Mouse (Mus musculus): ENCODE measurements around the gene Ube2d1. TPM values are rescaled to one million over a fixed set of nuclear protein-coding genes. Genes with fewer than 3 reads are reported as not detected.
A peak's percentile ranks its signal among the peaks of the same experiment; 100 is the strongest.

Ube2d1 gene
- polyA plus RNA-seq (2014; fragmentation: Nextera tagmentation; extraction: Ambion mirVana) = 218 and 220 TPM in 2 replicates

DNA sequence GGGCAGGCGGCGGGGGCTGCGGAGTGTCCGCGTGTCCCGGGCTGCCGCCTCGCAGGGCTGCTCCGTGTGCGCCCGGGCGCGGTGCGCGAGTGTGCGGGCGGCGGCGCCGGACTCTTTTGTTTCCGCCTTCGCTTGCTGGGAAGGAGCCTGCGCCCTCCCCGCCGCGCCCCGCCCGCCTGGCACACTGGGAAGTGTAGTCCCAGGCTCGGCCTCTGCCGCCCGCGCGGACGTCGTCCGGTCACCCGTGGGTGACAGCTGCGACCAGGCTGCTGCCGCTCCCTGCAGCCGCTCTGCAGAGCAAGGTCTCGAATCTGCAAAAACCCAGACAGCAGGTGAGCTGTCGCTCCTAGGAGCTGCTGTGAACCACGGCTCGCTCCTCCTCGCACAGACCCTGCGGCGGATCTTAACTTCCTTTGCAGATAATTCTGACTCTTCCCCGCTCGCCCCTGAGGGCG is at the start of gene Ube2d1:
Gene Ube2d1 (minus strand): TSS at position 137 of the 455 bp plus-strand sequence.
- peak; percentile 96 for ATAC-seq (ENCODE audit: low read depth)

DNA sequence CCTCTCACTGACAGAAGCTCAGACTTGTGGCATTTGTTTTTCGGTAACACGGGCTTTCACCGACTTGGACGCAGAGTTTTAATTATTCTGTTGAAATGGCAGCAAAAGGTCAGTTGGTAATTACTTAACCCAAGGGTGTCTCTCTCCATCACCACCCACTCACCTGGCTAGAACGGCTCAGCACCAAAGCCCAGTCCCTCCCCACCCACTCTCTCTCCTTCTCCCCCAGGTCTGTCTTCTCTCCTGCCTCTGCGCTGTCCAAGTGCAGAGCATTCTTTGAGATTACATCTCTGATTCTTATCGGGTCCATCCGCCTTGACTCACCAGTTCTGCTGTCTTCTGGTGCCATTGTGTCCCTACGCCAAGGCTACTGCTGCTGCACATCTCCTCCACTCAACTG is 47.8 kb upstream of the Ube2d1 start:
- Histone ChIP-seq H3K4me3 (ENCODE audit: low read depth, low read length) (no peak overlapping the region), H3K36me3 (ENCODE audit: control insufficient read depth, insufficient read depth, low read length) (peaks cover 17% of the 10 kb centered on the region), H3K4me2 (ENCODE audit: low read depth, low read length) (no peak overlapping the region), H3K9ac (replicated peaks; ENCODE audit: low read depth, low read length) (no peak overlapping the region), H3K4me1 (ENCODE audit: control insufficient read depth, insufficient read depth, low read length) (no peaks in the 10 kb centered on the region), H3K27ac (ENCODE audit: low read depth, low read length) (no peak overlapping the region), H3K27me3 (ENCODE audit: control insufficient read depth, insufficient read depth, low read length) (no peaks in the 10 kb centered on the region), H3K9me3 (ENCODE audit: control insufficient read depth, low read length) (no peaks in the 10 kb centered on the region)
- no peak for ATAC-seq (ENCODE audit: low read depth)
- WGBS = 96% methylated on average over 9 of the region's 9 CpGs

More for the DNA sequence above, at the start of gene Ube2d1:
- Histone ChIP-seq H3K4me1 (ENCODE audit: control insufficient read depth, insufficient read depth, low read length) (peaks cover 23% of the 10 kb centered on the region), H3K27me3 (ENCODE audit: control insufficient read depth, insufficient read depth, low read length) (peaks cover 2% of the 10 kb centered on the region; the same call in 1 of the 2 replicates), H3K4me3 (ENCODE audit: low read depth, low read length) (peak within 1 kb of the TSS; percentile 98), H3K27ac (ENCODE audit: low read depth, low read length) (peak within 1 kb of the TSS; percentile 88), H3K4me2 (ENCODE audit: low read depth, low read length) (peak within 1 kb of the TSS; percentile 57), H3K9ac (replicated peaks; ENCODE audit: low read depth, low read length) (peak within 1 kb of the TSS; percentile 99), H3K36me3 (ENCODE audit: control insufficient read depth, insufficient read depth, low read length) (no peaks in the 10 kb centered on the region), H3K9me3 (ENCODE audit: control insufficient read depth, low read length) (no peaks in the 10 kb centered on the region)
- WGBS = 0% methylated on average over 44 of the region's 50 CpGs

DNA sequence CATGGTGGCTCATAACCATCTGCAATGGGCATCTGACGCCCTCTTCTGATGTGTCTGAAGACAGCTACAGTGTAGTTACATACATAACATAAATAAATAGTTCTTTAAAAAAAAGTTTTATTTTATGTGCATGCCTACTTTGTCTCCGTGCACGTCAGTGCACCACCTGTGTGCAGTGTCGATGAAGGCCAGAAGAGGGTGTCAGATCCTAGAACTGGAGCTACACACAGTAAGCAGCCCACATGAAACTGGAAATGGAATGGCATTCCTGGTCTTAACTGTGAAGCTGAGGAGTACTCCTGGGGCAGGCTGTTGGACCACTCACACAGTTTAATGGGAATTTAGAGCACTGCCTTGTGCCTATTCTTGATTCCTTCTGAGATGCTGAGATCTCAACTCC is 47.3 kb upstream of the Ube2d1 start:
- ATAC-seq (ENCODE audit: low read depth) = no peak
- peaks cover 17% of the 10 kb centered on the region for H3K36me3 ChIP-seq (ENCODE audit: control insufficient read depth, insufficient read depth, low read length)
- WGBS = 91% methylated on average over 4 of the region's 4 CpGs

DNA sequence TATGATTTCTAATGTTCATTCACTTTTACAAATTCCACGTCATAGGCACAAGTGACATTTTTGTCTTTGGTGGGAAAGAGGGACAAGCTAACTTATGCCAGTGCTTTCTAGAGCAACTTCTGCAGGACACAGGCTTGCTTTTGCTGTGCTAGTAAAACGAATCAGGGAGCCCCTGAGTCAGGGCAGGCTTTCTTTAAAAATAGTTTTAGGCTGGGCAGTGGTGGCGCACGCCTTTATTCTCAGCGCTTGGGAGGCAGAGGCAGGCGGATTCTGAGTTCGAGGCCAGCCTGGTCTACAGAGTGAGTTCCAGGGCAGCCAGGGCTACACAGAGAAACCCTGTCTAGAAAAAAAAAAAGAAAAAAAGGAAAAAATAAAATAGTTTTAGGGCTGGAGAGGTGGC is 46.8 kb upstream of the Ube2d1 start:
- Histone ChIP-seq H3K4me3 (ENCODE audit: low read depth, low read length) (no peak overlapping the region), H3K9ac (replicated peaks; ENCODE audit: low read depth, low read length) (no peak overlapping the region), H3K27ac (ENCODE audit: low read depth, low read length) (no peak overlapping the region), H3K9me3 (ENCODE audit: control insufficient read depth, low read length) (no peaks in the 10 kb centered on the region), H3K4me1 (ENCODE audit: control insufficient read depth, insufficient read depth, low read length) (no peaks in the 10 kb centered on the region), H3K4me2 (ENCODE audit: low read depth, low read length) (no peak overlapping the region), H3K36me3 (ENCODE audit: control insufficient read depth, insufficient read depth, low read length) (peaks cover 17% of the 10 kb centered on the region), H3K27me3 (ENCODE audit: control insufficient read depth, insufficient read depth, low read length) (no peaks in the 10 kb centered on the region)
- no peak for ATAC-seq (ENCODE audit: low read depth)
- WGBS = 95% methylated on average over 7 of the region's 7 CpGs

More for the DNA sequence above, 47.3 kb upstream of the Ube2d1 start:
- Histone ChIP-seq H3K27me3 (ENCODE audit: control insufficient read depth, insufficient read depth, low read length) (no peaks in the 10 kb centered on the region), H3K27ac (ENCODE audit: low read depth, low read length) (no peak overlapping the region), H3K4me3 (ENCODE audit: low read depth, low read length) (no peak overlapping the region), H3K4me2 (ENCODE audit: low read depth, low read length) (no peak overlapping the region), H3K9me3 (ENCODE audit: control insufficient read depth, low read length) (no peaks in the 10 kb centered on the region), H3K9ac (replicated peaks; ENCODE audit: low read depth, low read length) (no peak overlapping the region), H3K4me1 (ENCODE audit: control insufficient read depth, insufficient read depth, low read length) (no peaks in the 10 kb centered on the region)

DNA sequence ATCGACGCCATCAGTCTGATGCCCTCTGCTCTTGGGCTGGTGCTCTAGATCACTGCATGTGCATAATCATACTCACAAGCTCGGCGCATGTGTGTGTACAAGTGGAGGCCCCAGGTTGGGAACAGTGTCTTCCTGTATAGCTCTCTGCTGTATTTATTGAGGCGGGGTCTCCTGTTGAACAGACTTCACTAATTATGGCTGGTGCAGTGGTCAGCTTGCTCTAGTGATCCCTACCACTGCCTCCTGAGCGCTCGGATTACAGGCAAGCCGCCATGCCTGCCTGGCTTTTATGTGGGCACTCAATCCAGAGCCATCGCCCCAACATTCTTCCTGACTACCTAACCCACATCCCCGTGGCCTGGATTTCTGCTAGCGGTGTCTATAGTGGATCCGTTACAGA is 45.0 kb upstream of the Ube2d1 start:
- WGBS = 95% methylated on average over 12 of the region's 12 CpGs
- no peak overlapping the region for H3K9ac ChIP-seq (replicated peaks; ENCODE audit: low read depth, low read length)
- H3K4me3 ChIP-seq (ENCODE audit: low read depth, low read length) = no peak overlapping the region
- no peak for ATAC-seq (ENCODE audit: low read depth)
- no peaks in the 10 kb centered on the region for H3K4me1 ChIP-seq (ENCODE audit: control insufficient read depth, insufficient read depth, low read length)
- no peak overlapping the region for H3K4me2 ChIP-seq (ENCODE audit: low read depth, low read length)
- H3K27me3 ChIP-seq (ENCODE audit: control insufficient read depth, insufficient read depth, low read length) = no peaks in the 10 kb centered on the region
- H3K9me3 ChIP-seq (ENCODE audit: control insufficient read depth, low read length) = no peaks in the 10 kb centered on the region
- no peak overlapping the region for H3K27ac ChIP-seq (ENCODE audit: low read depth, low read length)
- H3K36me3 ChIP-seq (ENCODE audit: control insufficient read depth, insufficient read depth, low read length) = peaks cover 14% of the 10 kb centered on the region

DNA sequence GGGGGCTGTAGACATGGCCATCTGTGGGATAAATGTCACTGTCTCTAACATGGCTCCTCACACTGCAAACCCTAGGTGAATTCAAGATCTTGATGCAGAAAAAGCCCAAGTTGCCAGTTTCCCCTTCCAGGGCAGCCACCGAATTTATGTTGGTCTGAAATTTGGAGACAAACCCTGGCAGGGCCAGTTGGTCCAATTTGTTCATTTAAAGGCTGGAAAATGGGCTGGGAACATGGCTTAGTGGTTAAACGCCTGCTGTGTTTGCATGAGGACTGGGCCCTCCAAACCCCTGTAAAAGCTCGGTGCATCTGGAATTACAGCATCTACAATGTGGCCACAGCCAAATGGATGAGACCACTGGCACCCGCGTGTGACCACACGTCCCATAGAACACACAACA is 44.2 kb upstream of the Ube2d1 start:
- no peak overlapping the region for H3K27ac ChIP-seq (ENCODE audit: low read depth, low read length)
- no peaks in the 10 kb centered on the region for H3K27me3 ChIP-seq (ENCODE audit: control insufficient read depth, insufficient read depth, low read length)
- no peak overlapping the region for H3K4me3 ChIP-seq (ENCODE audit: low read depth, low read length)
- ATAC-seq (ENCODE audit: low read depth) = no peak
- no peaks in the 10 kb centered on the region for H3K9me3 ChIP-seq (ENCODE audit: control insufficient read depth, low read length)
- 93% methylated on average over 6 of the region's 6 CpGs for WGBS
- H3K9ac ChIP-seq (replicated peaks; ENCODE audit: low read depth, low read length) = no peak overlapping the region
- no peak overlapping the region for H3K4me2 ChIP-seq (ENCODE audit: low read depth, low read length)
- H3K36me3 ChIP-seq (ENCODE audit: control insufficient read depth, insufficient read depth, low read length) = peaks cover 14% of the 10 kb centered on the region
- no peaks in the 10 kb centered on the region for H3K4me1 ChIP-seq (ENCODE audit: control insufficient read depth, insufficient read depth, low read length)

DNA sequence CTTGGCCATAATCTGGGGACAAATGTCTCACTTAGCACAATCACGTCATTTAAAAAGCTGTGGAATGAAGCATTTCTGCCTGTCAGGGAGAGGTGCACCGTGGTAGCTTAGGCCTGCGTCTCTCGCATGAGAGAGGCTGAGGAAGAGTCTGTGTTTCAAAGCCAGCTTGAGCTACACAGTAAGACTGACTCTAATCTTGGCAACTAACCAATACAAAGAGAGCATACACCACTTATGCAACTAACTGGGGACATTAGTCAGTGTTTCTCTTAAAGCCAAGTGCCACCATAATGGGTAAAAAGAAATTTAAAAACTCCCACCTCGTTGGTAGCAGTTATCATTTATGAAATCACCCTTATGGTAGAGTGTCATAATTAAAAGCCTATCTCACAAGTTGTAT is 43.8 kb upstream of the Ube2d1 start:
- no peak overlapping the region for H3K9ac ChIP-seq (replicated peaks; ENCODE audit: low read depth, low read length)
- H3K9me3 ChIP-seq (ENCODE audit: control insufficient read depth, low read length) = no peaks in the 10 kb centered on the region
- no peak for ATAC-seq (ENCODE audit: low read depth)
- H3K27ac ChIP-seq (ENCODE audit: low read depth, low read length) = no peak overlapping the region
- no peak overlapping the region for H3K4me3 ChIP-seq (ENCODE audit: low read depth, low read length)
- no peak overlapping the region for H3K4me2 ChIP-seq (ENCODE audit: low read depth, low read length)
- 91% methylated on average over 5 of the region's 5 CpGs for WGBS
- H3K36me3 ChIP-seq (ENCODE audit: control insufficient read depth, insufficient read depth, low read length) = peaks cover 14% of the 10 kb centered on the region
- H3K4me1 ChIP-seq (ENCODE audit: control insufficient read depth, insufficient read depth, low read length) = no peaks in the 10 kb centered on the region
- H3K27me3 ChIP-seq (ENCODE audit: control insufficient read depth, insufficient read depth, low read length) = no peaks in the 10 kb centered on the region

DNA sequence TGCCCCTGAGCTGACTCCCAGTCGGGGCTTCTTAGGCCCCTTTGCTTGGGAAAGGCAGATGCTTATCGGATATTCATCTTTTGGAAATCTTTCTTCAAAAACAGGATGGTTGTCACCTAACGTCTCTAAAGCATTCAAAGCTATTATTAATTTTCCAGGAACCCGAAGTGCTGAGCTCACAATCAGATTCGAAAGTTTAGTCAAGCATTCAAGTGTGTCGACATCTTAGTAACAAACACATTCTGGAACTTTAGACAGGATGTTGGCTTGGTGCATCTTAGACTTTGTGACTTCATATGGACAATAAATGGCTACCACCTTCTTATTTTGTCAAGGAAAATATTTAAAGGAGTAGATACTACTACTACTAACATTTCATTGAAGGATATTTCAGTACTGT is 43.3 kb upstream of the Ube2d1 start:
- H3K9ac ChIP-seq (replicated peaks; ENCODE audit: low read depth, low read length) = no peak overlapping the region
- H3K27ac ChIP-seq (ENCODE audit: low read depth, low read length) = no peak overlapping the region
- ATAC-seq (ENCODE audit: low read depth) = no peak
- H3K36me3 ChIP-seq (ENCODE audit: control insufficient read depth, insufficient read depth, low read length) = peaks cover 14% of the 10 kb centered on the region
- WGBS = 90% methylated on average over 6 of the region's 6 CpGs
- H3K27me3 ChIP-seq (ENCODE audit: control insufficient read depth, insufficient read depth, low read length) = no peaks in the 10 kb centered on the region
- H3K4me1 ChIP-seq (ENCODE audit: control insufficient read depth, insufficient read depth, low read length) = no peaks in the 10 kb centered on the region
- H3K4me2 ChIP-seq (ENCODE audit: low read depth, low read length) = no peak overlapping the region
- no peak overlapping the region for H3K4me3 ChIP-seq (ENCODE audit: low read depth, low read length)
- H3K9me3 ChIP-seq (ENCODE audit: control insufficient read depth, low read length) = no peaks in the 10 kb centered on the region

DNA sequence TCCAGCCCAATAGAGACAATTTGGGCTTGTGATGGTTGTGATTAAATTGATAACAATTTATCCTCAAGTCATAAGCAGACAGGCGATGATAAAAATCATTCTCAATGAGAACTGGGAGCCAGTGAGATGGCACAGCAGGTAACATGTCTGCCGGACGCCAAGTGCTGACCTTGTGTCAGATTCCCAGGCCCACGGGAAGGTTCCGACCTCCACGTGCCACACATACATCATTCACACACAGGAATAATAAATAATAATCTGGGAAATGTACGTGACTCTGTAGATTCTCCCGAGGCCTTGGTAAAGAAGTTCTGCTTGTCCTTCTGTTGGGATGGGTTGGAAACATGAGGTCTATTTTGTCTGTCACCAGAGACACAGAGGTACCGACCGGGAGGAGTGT is 42.3 kb upstream of the Ube2d1 start:
- no peaks in the 10 kb centered on the region for H3K27me3 ChIP-seq (ENCODE audit: control insufficient read depth, insufficient read depth, low read length)
- H3K9ac ChIP-seq (replicated peaks; ENCODE audit: low read depth, low read length) = no peak overlapping the region
- ATAC-seq (ENCODE audit: low read depth) = 0 out of 2 replicates have a peak, but pooled peaks have one; percentile 18
- peaks cover 14% of the 10 kb centered on the region for H3K36me3 ChIP-seq (ENCODE audit: control insufficient read depth, insufficient read depth, low read length)
- no peak overlapping the region for H3K4me3 ChIP-seq (ENCODE audit: low read depth, low read length)
- 78% methylated on average over 10 of the region's 10 CpGs for WGBS
- H3K4me2 ChIP-seq (ENCODE audit: low read depth, low read length) = no peak overlapping the region
- H3K9me3 ChIP-seq (ENCODE audit: control insufficient read depth, low read length) = no peaks in the 10 kb centered on the region
- H3K4me1 ChIP-seq (ENCODE audit: control insufficient read depth, insufficient read depth, low read length) = no peaks in the 10 kb centered on the region
- H3K27ac ChIP-seq (ENCODE audit: low read depth, low read length) = no peak overlapping the region

Measured in neural tube, embryonic 14.5 days (tissue).